Mouse (Mus musculus): Measurements from ENCODE around the gene Myo1d.
A peak's percentile ranks its signal among the peaks of the same experiment; 100 is the strongest.

Myo1d gene

DNA sequence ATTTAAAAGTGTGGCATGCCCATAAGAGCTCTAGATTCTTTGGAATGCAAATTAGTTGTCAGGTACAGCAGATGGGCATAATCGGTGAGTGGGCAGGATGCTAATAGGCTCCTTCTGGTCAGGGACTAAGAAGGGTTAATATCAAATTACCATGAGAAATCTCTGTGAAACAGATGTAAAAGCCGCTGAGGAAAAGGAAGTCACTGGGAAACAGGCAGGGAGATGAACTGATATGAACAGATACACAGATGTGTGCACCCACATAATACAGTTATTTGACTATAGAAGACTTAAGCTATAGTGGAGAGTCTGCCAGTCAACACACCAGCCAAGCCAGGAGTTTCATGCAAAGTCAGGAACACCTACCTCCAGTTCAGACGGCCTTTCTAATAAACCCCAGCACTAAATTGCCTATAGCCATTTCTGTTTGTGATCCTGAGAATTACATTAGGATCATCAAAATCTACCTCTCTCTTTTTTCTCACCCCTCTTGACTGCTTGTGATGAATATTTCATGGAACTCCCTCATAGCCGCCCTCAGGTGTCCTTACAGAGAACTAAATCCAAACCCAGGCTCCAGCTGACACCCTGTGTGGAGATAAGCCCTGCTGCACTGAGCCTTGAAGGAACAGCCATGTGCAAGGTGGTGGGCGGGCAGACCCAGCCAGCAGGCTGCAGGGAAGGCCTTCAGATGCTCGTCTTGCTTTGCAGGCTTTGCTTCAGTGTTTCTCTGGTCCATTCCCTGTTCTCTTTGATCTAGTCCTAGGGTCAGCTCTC is 164.7 kb downstream of the Myo1d start:
- DNase-seq (ENCODE audit: low spot score) = no peak

GRCm38 (mm10) chr11:80614418-80614817 is 165.4 kb downstream of the Myo1d start:
- DNase-seq (ENCODE audit: low spot score) = peak; percentile 7

GRCm38 (mm10) chr11:80613534-80613933 is 166.3 kb downstream of the Myo1d start:
- peak; percentile 34 for DNase-seq (ENCODE audit: low spot score)

DNA sequence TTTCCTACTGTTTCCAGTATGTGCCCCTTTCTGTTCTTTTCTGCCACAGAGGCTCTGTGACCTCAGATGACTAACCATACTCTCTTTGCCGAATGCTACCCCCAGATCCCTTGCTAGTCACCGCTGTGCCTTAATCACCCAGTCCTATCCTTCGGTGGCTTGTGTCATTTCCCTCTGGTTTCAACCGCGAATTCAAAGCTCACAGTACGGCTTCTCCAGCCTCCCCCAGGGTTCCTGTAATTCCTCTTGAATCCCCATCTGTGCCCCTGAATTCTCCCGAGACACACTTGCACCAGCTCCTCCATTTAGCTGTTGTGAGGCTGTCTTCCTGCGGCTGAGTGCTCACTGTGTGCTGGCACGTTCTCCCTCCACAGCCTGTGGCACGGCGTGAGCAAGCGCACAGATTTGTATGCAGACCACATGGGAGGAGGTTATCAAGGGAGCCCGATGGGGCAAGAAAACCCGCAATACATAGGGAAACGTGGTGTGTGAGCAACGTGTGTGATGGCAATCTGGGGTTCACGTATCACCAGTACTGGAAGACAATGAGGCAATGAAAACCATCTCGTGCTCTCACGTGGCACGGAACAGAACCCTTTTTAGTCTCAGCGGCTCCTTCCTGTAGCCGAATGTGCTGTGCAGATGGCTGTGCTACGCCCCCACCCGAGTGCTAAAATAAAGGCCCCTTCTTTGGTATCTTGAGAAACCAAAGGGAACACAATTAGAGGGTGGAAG is 177.0 kb downstream of the Myo1d start:
- DNase-seq (ENCODE audit: low spot score) = no peak

- no peak for DNase-seq (ENCODE audit: low spot score)
These were observed 177.8 kb downstream of the Myo1d start for GRCm38 (mm10) chr11:80602041-80602458.

DNA sequence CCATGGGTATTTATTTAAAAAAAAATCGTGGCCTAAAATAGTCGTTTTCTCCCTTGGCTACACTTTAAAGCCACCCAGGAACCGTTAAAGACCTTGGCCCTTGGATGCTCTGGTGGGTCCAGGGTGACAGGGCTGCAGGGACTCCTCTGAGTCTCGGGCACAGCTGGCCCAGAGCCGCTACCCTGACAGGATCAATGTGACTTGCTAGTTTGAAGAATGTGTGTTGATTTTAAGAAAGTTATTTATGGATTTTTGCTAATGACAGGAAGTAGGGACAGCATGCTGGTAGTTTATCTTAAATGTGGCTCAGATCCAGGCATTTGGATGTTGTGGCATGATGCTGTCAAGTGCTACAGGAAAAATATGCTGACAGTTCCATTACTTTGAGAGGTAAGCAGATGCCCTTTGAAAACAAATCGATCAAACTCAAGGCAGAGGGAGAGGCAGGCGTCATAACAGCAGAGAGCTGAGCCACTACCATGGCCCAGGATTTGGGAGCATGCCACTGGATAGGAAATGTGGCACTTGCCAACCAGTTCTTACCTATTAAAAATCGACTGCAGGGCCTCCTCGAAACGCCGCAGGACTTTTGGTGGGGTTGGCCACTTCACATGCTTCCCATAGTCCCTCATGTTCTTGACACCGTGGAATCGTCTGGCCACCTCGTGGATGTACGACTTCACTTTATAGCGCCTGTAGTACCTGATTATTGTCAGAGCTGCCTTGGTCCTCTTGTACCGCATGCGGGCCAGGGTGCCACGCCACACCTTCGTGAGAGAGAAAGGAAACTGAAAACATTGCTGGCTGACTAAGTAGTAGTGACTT is 178.6 kb downstream of the Myo1d start:
- DNase-seq (ENCODE audit: low spot score) = no peak

- no peak for DNase-seq (ENCODE audit: low spot score)
These were observed 184.3 kb downstream of the Myo1d start for GRCm38 (mm10) chr11:80595482-80595881.

DNA sequence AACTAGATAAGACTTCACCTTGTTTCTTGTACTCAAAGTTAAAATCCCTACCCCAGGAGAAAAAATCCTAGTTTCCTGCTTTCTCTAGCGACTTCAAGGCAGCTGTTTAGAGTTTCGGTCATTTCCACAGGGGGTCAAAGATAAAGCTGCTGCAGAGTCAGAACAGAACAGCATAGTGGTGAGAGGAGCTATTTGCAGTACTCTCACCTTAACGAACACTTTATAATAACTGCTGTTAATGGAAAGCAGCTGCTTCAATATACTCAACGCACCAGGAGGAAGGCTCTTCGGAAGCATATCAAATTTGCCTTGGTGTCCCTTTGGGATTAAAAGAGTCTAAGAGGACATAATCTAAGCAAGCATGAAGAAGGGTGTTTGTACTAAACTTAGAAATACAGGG is 190.4 kb downstream of the Myo1d start:
- DNase-seq (ENCODE audit: low spot score) = no peak

DNA sequence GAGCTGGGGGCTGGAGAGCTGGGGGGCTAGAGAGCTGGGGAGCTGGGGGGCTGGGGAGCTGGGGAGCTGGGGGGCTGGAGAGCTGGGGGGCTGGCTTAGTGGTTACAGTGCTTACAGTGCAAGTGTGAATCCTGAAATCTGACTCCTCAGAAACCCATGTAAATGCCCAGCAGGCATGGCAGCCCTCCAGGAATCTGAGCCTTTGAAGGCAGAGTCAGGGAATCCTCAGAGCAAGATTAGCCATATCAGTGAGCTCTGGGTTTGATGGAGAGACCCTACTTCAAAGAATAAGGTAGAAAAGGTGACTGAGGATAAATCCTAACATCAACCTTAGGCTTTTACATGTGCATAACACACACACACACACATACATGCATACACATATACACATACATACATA is 194.1 kb downstream of the Myo1d start:
- no peak for DNase-seq (ENCODE audit: low spot score)

DNA sequence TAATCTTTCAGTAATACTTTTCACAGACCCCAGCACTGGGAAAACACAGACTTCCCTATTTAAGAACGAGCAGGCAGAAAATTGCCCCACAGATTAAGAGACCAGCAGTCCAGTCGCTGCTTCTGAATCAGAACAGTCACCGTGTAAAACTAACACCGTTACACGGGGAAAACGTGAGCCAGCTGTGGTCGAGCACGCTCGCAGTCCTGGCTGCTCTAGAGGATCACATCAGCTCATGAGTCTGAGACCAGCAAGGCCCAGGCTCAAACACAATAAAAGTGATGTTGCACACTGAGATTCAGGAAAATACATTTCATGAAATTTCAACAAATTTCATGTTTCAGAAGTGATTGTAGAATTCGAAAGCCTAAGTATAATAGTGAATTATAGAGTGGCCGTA is 194.6 kb downstream of the Myo1d start:
- DNase-seq (ENCODE audit: low spot score) = no peak

- DNase-seq (ENCODE audit: low spot score) = no peak
These were observed 199.3 kb downstream of the Myo1d start for GRCm38 (mm10) chr11:80580494-80580893.

DNA sequence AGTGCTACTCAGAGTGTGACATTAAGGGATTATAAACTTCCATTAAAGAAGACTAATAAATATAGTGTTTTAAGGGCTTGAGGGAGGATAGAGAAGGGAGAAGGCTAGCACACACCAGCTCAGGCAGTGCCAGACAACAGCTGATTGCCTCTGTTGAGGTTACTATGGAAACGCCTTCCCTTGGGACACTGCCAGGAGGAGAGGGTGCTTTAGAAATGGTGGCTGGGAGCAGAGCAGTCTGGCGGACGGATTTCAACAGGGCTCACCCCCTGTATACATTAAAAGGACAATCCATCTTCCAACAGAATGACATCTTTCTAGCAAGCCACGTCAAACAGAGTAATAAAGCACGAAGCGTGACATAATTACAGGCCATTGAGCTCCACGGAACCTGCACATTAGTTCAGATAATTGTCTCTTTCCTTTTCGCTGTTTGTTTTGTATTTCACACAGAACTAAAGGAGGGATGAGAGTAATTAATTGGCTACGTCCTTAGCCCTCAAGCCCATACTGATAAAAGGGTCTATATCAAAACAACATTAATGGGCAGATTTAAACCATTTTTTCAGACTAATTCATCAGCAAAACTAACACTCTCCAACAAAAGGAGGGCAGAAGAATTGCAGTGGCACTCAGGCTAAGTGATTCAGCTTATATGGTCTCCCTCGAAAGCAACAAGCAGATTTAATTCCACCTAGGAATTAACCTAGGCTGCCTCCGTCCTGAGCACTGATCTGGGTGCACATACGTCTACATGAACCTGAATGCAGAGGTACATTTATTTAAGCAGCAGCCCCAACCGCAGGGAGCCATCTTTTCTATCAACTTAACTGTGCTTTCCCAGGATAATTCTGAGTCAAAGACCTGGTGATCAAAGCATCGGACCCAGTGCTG is 201.8 kb downstream of the Myo1d start:
- DNase-seq (ENCODE audit: low spot score) = peak; percentile 18

- no peak for DNase-seq (ENCODE audit: low spot score)
These were observed 204.0 kb downstream of the Myo1d start for GRCm38 (mm10) chr11:80575794-80576193.

- no peak for DNase-seq (ENCODE audit: low spot score)
These were observed 213.5 kb downstream of the Myo1d start for GRCm38 (mm10) chr11:80566286-80566685.

DNA sequence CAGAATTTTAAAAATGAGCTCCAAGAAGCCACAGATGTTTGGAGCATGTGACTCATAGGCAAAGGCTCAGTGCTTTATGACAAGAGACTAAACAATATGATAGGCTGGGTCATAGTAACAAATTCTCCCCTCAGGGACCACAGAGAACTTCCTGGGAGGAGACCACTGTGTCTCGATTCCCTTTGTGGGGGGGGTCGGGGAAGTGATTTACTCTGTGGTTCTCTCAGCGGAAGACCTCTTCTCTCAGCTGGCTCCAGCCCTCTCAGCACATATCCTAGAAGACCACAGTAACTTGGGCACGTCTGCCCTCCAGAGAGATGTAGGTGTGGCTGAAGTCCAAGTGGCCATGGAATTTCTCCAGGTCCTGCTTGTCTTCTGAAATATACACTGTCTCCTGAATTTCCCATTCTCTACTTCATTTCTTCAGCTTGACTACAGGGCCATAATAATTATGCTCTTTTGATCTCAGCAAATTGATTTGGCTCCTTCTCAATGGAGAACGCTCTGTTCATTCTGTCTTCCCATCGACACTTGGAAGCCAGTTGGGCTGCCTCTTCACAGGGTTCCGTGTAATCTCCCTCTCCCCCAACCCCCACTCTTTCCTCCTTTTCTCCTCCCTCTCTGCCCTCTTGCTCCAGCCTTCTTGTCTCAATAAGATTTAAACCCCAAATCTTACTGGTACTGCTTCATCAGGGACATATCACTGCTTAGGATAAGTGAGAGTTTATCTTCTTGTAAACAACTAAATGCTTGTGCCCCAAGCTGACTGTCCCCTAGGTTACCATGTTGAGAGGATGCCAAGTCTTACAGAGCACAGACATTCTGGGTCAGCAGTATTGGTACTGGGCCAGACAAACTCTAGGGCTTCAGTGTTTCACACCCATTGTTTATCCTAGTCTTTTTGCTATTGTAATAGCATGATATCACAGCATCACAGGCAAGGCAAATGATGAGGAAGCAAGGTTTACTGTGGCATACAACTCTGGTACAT is 214.6 kb downstream of the Myo1d start:
- peak; percentile 77 for DNase-seq (ENCODE audit: low spot score)

DNA sequence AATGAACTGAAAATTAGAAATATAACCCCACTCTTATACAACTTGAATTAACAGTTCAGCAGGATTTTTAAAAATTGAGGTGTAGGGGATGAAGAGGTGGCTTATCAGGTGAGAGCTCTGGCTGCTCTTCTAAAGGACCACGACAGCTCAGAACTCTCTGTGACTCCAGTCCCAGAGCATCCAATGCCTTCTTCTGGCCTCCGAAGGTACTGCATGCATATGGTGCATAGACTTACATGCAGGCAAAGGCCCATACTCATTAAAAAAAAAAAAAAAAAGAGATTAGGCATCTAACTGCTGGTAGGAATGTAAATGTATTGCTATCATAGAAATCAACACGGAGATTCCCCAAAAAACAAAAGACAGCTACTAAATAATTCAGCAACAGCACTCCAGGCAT is 217.3 kb downstream of the Myo1d start:
- no peak for DNase-seq (ENCODE audit: low spot score)

- DNase-seq (ENCODE audit: low spot score) = no peak
These were observed 219.1 kb downstream of the Myo1d start for GRCm38 (mm10) chr11:80560770-80561169.

DNA sequence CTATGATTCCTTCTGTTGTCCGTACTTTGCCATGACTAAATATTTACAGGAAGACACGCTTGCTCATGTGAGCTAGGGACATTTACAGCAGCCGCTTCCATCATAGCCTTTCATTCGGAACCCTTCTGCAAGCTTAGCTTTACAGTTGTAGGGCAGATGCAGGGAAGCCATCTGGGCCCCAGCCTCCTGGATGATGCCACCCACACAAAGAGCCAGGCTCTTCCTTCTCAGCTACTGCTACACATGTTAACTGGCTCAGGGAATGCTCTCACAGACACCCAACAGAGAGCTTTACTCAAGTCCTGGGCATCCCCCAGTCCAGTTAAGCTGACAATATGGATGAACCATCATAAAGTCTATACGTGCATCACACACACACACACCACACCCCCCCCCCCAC is 224.4 kb downstream of the Myo1d start:
- DNase-seq (ENCODE audit: low spot score) = no peak

DNA sequence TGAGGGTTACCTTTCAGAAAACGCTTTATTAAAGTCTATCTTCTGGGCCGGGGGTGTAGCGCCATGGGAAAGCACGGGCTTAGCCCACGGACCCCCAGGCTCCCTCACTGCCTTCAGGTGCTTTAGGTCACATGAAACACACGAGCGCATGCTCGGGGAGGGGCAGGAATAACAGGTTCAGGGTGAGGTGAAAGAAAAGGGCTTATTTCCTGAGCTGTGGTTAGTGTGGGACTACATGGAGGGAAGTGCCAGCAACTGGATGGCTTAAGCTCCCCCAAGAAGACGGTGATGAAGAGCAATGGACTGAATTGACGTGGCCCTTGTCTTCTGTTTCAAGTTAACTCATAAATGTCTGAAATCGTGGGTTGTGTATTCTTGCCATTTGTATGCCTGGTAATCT is 226.8 kb downstream of the Myo1d start:
- no peak for DNase-seq (ENCODE audit: low spot score)

DNA sequence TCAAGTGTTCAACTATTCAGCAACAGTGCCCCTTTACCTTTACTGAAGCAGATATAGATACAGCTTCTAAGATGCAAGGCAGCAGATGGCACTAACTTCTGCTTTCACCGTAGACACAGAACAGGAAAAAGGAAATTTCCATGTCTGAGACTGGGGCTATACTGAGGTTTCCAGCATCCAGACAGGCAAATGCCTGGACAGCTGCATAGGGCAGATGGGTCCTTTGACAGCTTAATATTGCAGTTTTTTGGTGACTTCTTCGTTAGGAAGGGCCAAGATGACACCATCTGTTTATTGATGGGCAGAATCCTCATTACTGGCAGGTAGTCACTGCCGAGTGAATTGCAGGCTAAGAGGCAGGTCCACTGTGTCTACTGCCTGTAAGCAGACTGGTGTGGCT is 228.2 kb downstream of the Myo1d start:
- DNase-seq (ENCODE audit: low spot score) = no peak
